Mouse (Mus musculus) liver, embryonic 14.5 days (tissue): Measurements from ENCODE around the gene Nrxn2.

Experiments used
- CTCF ChIP-seq: IDR thresholded peaks from 2 replicates; pipeline ENCODE4 v1.5.1; 2016; ENCODE audit warnings: antibody characterized with exemption, low read depth, control low read depth
- EP300 ChIP-seq: IDR thresholded peaks from 2 replicates; pipeline ENCODE4 v1.6.1; 2016; ENCODE audit warnings: antibody characterized with exemption, low read depth

DNA sequence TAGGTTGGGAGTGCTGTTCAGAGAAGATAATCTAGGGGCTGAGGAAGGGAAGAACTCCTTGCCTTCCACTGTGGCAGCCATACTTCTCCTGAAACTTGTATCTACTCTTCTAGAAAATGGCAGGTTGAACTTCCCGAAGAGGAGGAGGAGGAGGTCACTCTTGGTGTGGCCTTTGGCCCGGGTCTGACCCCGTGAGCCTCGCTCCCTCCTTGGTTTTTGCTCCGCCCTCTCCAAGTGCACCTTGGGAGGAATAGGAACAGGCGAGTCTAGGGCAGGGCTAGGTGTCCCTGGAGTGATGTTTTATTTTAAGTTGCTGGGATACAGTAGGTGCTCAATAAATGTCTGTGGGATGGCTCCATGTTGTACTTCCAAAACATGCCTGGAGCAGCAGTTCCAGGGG, 96.4 kb downstream of the Nrxn2 start:
- TF ChIP-seq CTCF = no peak
- TF ChIP-seq EP300 = no peak
